Mouse (Mus musculus) cerebellum, postnatal 25 days (tissue): ENCODE results near the gene Padi1.

Source experiments
- DNase-seq, 2 experiments: peaks; one replicate each; pipeline ENCODE4 v3.0.0; 2021; ENCODE audit warnings: mixed read lengths in 2 of 2

Gene Padi1

GRCm38 (mm10) chr4:140860767-140861147, 15.2 kb upstream of the Padi1 start:
- no peak for DNase-seq

GRCm38 (mm10) chr4:140860125-140860766, 14.7 kb upstream of the Padi1 start:
- no peak for DNase-seq

GRCm38 (mm10) chr4:140859291-140859690, 13.7 kb upstream of the Padi1 start:
- no peak for DNase-seq

GRCm38 (mm10) chr4:140857813-140858212, 12.2 kb upstream of the Padi1 start:
- no peak for DNase-seq

- no peak for DNase-seq
Observed at GRCm38 (mm10) chr4:140857041-140857440, 11.5 kb upstream of the Padi1 start.

GRCm38 (mm10) chr4:140855151-140855550, 9.6 kb upstream of the Padi1 start:
- DNase-seq, result no peak

- no peak for DNase-seq
Observed at GRCm38 (mm10) chr4:140854455-140854864, 8.9 kb upstream of the Padi1 start.

- DNase-seq, result no peak
Observed at GRCm38 (mm10) chr4:140853626-140854025, 8.0 kb upstream of the Padi1 start.

- DNase-seq, result no peak
Observed at GRCm38 (mm10) chr4:140849310-140849709, 3.7 kb upstream of the Padi1 start.

- DNase-seq, result no peak
Observed at GRCm38 (mm10) chr4:140844991-140845390, 587 bp downstream of the Padi1 start.

GRCm38 (mm10) chr4:140843670-140844280, 1.8 kb downstream of the Padi1 start:
- DNase-seq, result no peak

GRCm38 (mm10) chr4:140842909-140843308, 2.7 kb downstream of the Padi1 start:
- no peak for DNase-seq

GRCm38 (mm10) chr4:140837879-140838278, 7.7 kb downstream of the Padi1 start:
- DNase-seq, result peak in 1 of 2 experiments; percentile 42

GRCm38 (mm10) chr4:140836208-140836866, 9.2 kb downstream of the Padi1 start:
- DNase-seq, result peak in 1 of 2 experiments; percentile 36

GRCm38 (mm10) chr4:140835682-140836081, 9.9 kb downstream of the Padi1 start:
- DNase-seq, result peak in 1 of 2 experiments; percentile 33

GRCm38 (mm10) chr4:140834327-140834934, 11.1 kb downstream of the Padi1 start:
- no peak for DNase-seq

GRCm38 (mm10) chr4:140832821-140833220, 12.8 kb downstream of the Padi1 start:
- no peak for DNase-seq

GRCm38 (mm10) chr4:140831808-140832207, 13.8 kb downstream of the Padi1 start:
- DNase-seq, result no peak

- DNase-seq, result no peak
Observed at GRCm38 (mm10) chr4:140827237-140827636, 18.3 kb downstream of the Padi1 start.

- no peak for DNase-seq
Observed at GRCm38 (mm10) chr4:140825942-140826341, 19.6 kb downstream of the Padi1 start.

GRCm38 (mm10) chr4:140821988-140822387, 23.6 kb downstream of the Padi1 start:
- peak; percentile 41 to 74 for DNase-seq

GRCm38 (mm10) chr4:140817413-140817812, 28.2 kb downstream of the Padi1 start:
- no peak for DNase-seq
